Mouse (Mus musculus): ENCODE measurements around the gene Cd2. TPM values are rescaled to one million over a fixed set of nuclear protein-coding genes. Genes with fewer than 3 reads are reported as not detected.

Gene Cd2
- total and polyA plus RNA-seq, 3 experiments: not detected

DNA sequence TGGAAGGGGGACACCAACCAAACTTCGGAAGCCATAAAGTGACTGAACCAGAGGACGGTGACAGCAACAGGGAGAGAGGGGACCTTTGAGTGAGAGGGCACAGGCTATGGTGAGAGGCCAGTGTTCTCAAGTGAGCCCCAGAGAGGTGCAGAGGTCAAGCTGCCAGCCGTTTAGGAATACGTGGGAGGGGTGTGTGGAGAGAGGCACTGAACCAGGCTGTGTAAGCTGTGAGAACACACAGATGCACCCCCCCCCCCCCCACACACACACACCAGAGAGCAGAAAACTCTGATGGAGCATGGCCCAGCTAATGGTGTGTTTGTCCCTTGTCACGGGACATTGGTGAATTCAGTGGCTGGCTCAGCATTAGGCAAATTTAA lies 58.2 kb downstream of the Cd2 start:
- no peaks in the 10 kb centered on the region for H3K4me1 ChIP-seq (ENCODE audit: control insufficient read depth in 1 of 2, insufficient read depth in 2 of 2, low read length in 2 of 2)
- no peak overlapping the region for H3K27ac ChIP-seq (ENCODE audit: control insufficient read depth, low read depth, low read length)
- no peak for TF ChIP-seq KAT2A (conservative IDR thresholded peaks at IDR 0.05; ENCODE audit: low read depth, low read length)
- TF ChIP-seq ZNF384 (IDR thresholded peaks at IDR 0.05; ENCODE audit: low read depth, low read length): no peak
- no peak for TF ChIP-seq NRF1 (IDR thresholded peaks at IDR 0.05; ENCODE audit: insufficient read depth, low read depth, low read length, poor library complexity, severe bottlenecking)
- TF ChIP-seq GABPA (IDR thresholded peaks at IDR 0.05; ENCODE audit: low read depth, low read length): no peak
- TF ChIP-seq MAFK (IDR thresholded peaks at IDR 0.05; ENCODE audit: borderline replicate concordance, low read depth, low read length): no peak
- no peak for TF ChIP-seq SMC3 (IDR thresholded peaks at IDR 0.05; ENCODE audit: low read depth, low read length)
- no peaks in the 10 kb centered on the region for H3K27me3 ChIP-seq (ENCODE audit: control insufficient read depth in 1 of 2, insufficient read depth in 2 of 2, low read length in 2 of 2)
- no peaks in the 10 kb centered on the region for H3K79me2 ChIP-seq (ENCODE audit: control insufficient read depth, insufficient read depth, low read length, poor library complexity)
- H3K36me3 ChIP-seq (ENCODE audit: control insufficient read depth in 1 of 2, insufficient read depth in 2 of 2, low read length in 2 of 2): no peaks in the 10 kb centered on the region
- H3K9me3 ChIP-seq (replicated peaks; ENCODE audit: insufficient read depth, low read length): no peaks in the 10 kb centered on the region
- no peak overlapping the region for H3K4me3 ChIP-seq (ENCODE audit: control insufficient read depth in 1 of 2, insufficient read depth in 1 of 2, low read depth in 2 of 2, low read length in 2 of 2)
- H3K9ac ChIP-seq (ENCODE audit: control insufficient read depth, low read depth, low read length, poor library complexity, severe bottlenecking): no peak overlapping the region
- no peak for DNase-seq (ENCODE audit: low read depth, low spot score)

DNA sequence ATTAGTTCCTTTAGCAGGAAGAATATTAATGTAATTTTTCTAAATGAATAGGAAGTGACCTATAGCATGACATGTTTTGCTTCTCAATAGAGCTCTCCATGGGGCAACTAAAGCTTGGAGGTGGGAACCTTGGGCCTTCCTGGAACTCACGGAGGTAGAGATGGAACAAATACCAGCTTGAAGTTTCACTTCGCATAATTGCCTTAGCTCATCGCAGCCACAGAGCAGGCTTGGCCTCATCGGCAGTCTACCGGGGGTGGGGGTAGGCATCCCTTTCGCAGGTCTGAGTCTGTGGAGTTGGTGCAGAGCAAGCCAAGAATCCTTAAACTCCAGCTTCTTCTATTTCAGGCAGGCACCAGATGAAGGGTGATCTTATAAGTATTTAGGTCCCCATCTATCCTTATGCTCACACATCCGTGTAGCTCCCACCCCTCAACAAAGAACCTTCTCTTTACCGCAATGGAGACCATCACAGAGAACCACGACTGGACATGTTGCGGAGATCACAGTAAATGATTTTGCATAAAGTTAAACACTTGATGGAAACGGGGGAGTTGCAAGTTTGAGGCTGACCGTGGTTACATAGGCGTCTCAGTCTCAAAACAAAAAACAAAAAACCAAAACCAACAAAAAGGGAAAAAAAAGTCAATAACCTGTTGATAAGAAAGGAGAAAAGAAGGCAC lies 58.7 kb downstream of the Cd2 start:
- Histone ChIP-seq H3K79me2 (ENCODE audit: control insufficient read depth, insufficient read depth, low read length, poor library complexity) (no peaks in the 10 kb centered on the region), H3K4me1 (ENCODE audit: control insufficient read depth in 1 of 2, insufficient read depth in 2 of 2, low read length in 2 of 2) (no peaks in the 10 kb centered on the region), H3K4me3 (ENCODE audit: control insufficient read depth in 1 of 2, insufficient read depth in 1 of 2, low read depth in 2 of 2, low read length in 2 of 2) (no peak overlapping the region), H3K36me3 (ENCODE audit: control insufficient read depth in 1 of 2, insufficient read depth in 2 of 2, low read length in 2 of 2) (no peaks in the 10 kb centered on the region), H3K27ac (ENCODE audit: control insufficient read depth, low read depth, low read length) (no peak overlapping the region), H3K9me3 (replicated peaks; ENCODE audit: insufficient read depth, low read length) (no peaks in the 10 kb centered on the region), H3K27me3 (ENCODE audit: control insufficient read depth in 1 of 2, insufficient read depth in 2 of 2, low read length in 2 of 2) (no peaks in the 10 kb centered on the region), H3K9ac (ENCODE audit: control insufficient read depth, low read depth, low read length, poor library complexity, severe bottlenecking) (no peak overlapping the region)
- TF ChIP-seq ZC3H11A (IDR thresholded peaks at IDR 0.05; ENCODE audit: low read depth, low read length) (no peak), SIN3A (IDR thresholded peaks at IDR 0.05; ENCODE audit: low read length) (no peak), E2F4 (IDR thresholded peaks at IDR 0.05; ENCODE audit: borderline replicate concordance, low read depth, low read length) (no peak), MAFK (IDR thresholded peaks at IDR 0.05; ENCODE audit: borderline replicate concordance, low read depth, low read length) (no peak), BHLHE40 (IDR thresholded peaks at IDR 0.05; ENCODE audit: borderline replicate concordance, low read depth, low read length) (no peak), POLR2A (IDR thresholded peaks at IDR 0.05; ENCODE audit: control insufficient read depth in 1 of 2, insufficient read depth in 1 of 2, low read depth in 1 of 2, low read length in 2 of 2, poor library complexity in 1 of 2) (no peak), RCOR1 (IDR thresholded peaks at IDR 0.05; ENCODE audit: low read depth, low read length) (no peak), JUND (IDR thresholded peaks at IDR 0.05; ENCODE audit: low read depth, low read length) (no peak), RAD21 (IDR thresholded peaks at IDR 0.05; ENCODE audit: low read depth, low read length) (no peak), USF1 (IDR thresholded peaks at IDR 0.05; ENCODE audit: low read depth, low read length) (no peak), ZMIZ1 (IDR thresholded peaks at IDR 0.05; ENCODE audit: low read depth, low read length) (no peak), CTCF (IDR thresholded peaks at IDR 0.05 in 2 of 3, conservative IDR thresholded peaks at IDR 0.05 in 1 of 3; ENCODE audit: control insufficient read depth in 1 of 3, insufficient read depth in 1 of 3, low read depth in 2 of 3, low read length in 3 of 3, poor library complexity in 1 of 3, severe bottlenecking in 1 of 3) (no peak), POLR2AphosphoS2 (IDR thresholded peaks at IDR 0.05; ENCODE audit: low read length) (no peak)
- no peak for DNase-seq (ENCODE audit: low read depth, low spot score)

Measured in MEL (cell line).